Mouse (Mus musculus) kidney, embryonic 16.5 days (tissue): ENCODE results near the gene Hhipl1. TPM values are rescaled to one million over a fixed set of nuclear protein-coding genes. Genes with fewer than 3 reads are reported as not detected.

ENCODE experiments used
- ATAC-seq: fragments of 200-750 bp; cut with Nextera tagmentation; 2 replicates; pipeline ENCODE4 v1.8.0; 2017; ENCODE audit warnings: moderate TSS enrichment; ENCODE audit not compliant: low FRiP score, low TSS enrichment
- H3K27ac ChIP-seq: fragments of 300-500 bp; sonication (generic); 2 replicates; pipeline ENCODE4 v1.5.1; 2014; ENCODE audit warnings: low read length
- H3K27me3 ChIP-seq: fragments of 300-500 bp; sonication (generic); 2 replicates; pipeline ENCODE4 v1.6.1; 2014; ENCODE audit warnings: low read length, control low read depth, mixed read lengths; ENCODE audit not compliant: insufficient read depth
- H3K36me3 ChIP-seq: fragments of 300-500 bp; sonication (generic); 2 replicates; pipeline ENCODE4 v1.6.1; 2014; ENCODE audit warnings: low read length, control low read depth, mixed read lengths; ENCODE audit not compliant: insufficient read depth
- H3K4me1 ChIP-seq: fragments of 300-500 bp; sonication (generic); 2 replicates; pipeline ENCODE4 v1.6.1; 2014; ENCODE audit warnings: low read length, control low read depth, mixed read lengths; ENCODE audit not compliant: insufficient read depth
- H3K4me2 ChIP-seq: fragments of 300-500 bp; sonication (generic); replicated peaks from 2 replicates; pipeline ENCODE4 v1.6.1; 2014; ENCODE audit warnings: low read depth, low read length
- H3K4me3 ChIP-seq: fragments of 300-500 bp; sonication (generic); 2 replicates; pipeline ENCODE4 v1.5.1; 2014; ENCODE audit warnings: mild to moderate bottlenecking, low read length
- H3K9ac ChIP-seq: fragments of 300-500 bp; sonication (generic); replicated peaks from 2 replicates; pipeline ENCODE4 v1.6.1; 2014; ENCODE audit warnings: low read length
- H3K9me3 ChIP-seq: fragments of 300-500 bp; sonication (generic); 2 replicates; pipeline ENCODE4 v1.6.1; 2016; ENCODE audit warnings: low read length, control low read depth
- WGBS: fragments of 180-500 bp; shearing (Covaris S2); extraction: QIAGEN DNeasy Blood & Tissue Kit; methylation state at CpG from one replicate; pipeline ENCODE4 v1.1.7; 2014; 5-methylcytosine and 5-hydroxymethylcytosine counted together
- polyA plus RNA-seq: library from polyadenylated mRNA; unstranded; fragments of >200 nt; fragmentation: Nextera tagmentation; extraction: Ambion mirVana; gene quantifications from 2 replicates; pipeline ENCODE4 v1.2.1, GENCODE M21; 2015

Gene Hhipl1
- 0.80 and 0.81 TPM in 2 replicates for polyA plus RNA-seq

GRCm38 (mm10) chr12:108305812-108306794 lies at the start of gene Hhipl1:
TSS of gene Hhipl1 (plus strand) at chr12:108306270.
- Histone ChIP-seq H3K4me3 (peak within 1 kb of the TSS; percentile 63), H3K9ac (peak within 1 kb of the TSS; percentile 84), H3K4me1 (peaks cover 4% of the 10 kb centered on the region; the same call in 1 of the 2 replicates), H3K36me3 (no peaks in the 10 kb centered on the region), H3K27me3 (peaks cover 17% of the 10 kb centered on the region), H3K4me2 (peak within 1 kb of the TSS; percentile 95), H3K27ac (no peak within 1 kb of the TSS), H3K9me3 (no peaks in the 10 kb centered on the region)
- peak; percentile 76 for ATAC-seq
- WGBS = 3% methylated on average over 66 of the region's 67 CpGs

GRCm38 (mm10) chr12:108256734-108257133 lies 49.3 kb upstream of the Hhipl1 start:
- Histone ChIP-seq H3K9me3 (no peaks in the 10 kb centered on the region), H3K27me3 (no peaks in the 10 kb centered on the region), H3K4me1 (peaks cover 40% of the 10 kb centered on the region), H3K4me3 (no peak overlapping the region), H3K9ac (no peak overlapping the region; the same call in 1 of the 2 replicates), H3K36me3 (no peaks in the 10 kb centered on the region), H3K27ac (no peak overlapping the region), H3K4me2 (no peak overlapping the region)
- no peak; the same call in 1 of the 2 replicates for ATAC-seq
- WGBS = 60% methylated on average over 10 of the region's 10 CpGs

GRCm38 (mm10) chr12:108259322-108260049 lies 46.6 kb upstream of the Hhipl1 start:
- H3K36me3 ChIP-seq = no peaks in the 10 kb centered on the region
- ATAC-seq = no peak
- H3K4me2 ChIP-seq = no peak overlapping the region
- no peak overlapping the region for H3K4me3 ChIP-seq
- no peak overlapping the region for H3K9ac ChIP-seq
- WGBS = 84% methylated on average over 24 of the region's 24 CpGs
- no peaks in the 10 kb centered on the region for H3K9me3 ChIP-seq
- peaks cover 28% of the 10 kb centered on the region for H3K4me1 ChIP-seq
- no peak overlapping the region for H3K27ac ChIP-seq
- H3K27me3 ChIP-seq = no peaks in the 10 kb centered on the region

GRCm38 (mm10) chr12:108260950-108261349 lies 45.1 kb upstream of the Hhipl1 start:
- ATAC-seq = no peak
- 87% methylated on average over 12 of the region's 12 CpGs for WGBS
- H3K4me1 ChIP-seq = peaks cover 34% of the 10 kb centered on the region
- H3K36me3 ChIP-seq = no peaks in the 10 kb centered on the region
- no peaks in the 10 kb centered on the region for H3K27me3 ChIP-seq
- no peak overlapping the region for H3K4me2 ChIP-seq
- no peak overlapping the region for H3K9ac ChIP-seq
- H3K27ac ChIP-seq = no peak overlapping the region
- H3K4me3 ChIP-seq = no peak overlapping the region
- no peaks in the 10 kb centered on the region for H3K9me3 ChIP-seq

- H3K4me1 ChIP-seq = peaks cover 49% of the 10 kb centered on the region
- H3K27me3 ChIP-seq = no peaks in the 10 kb centered on the region
- H3K27ac ChIP-seq = no peak overlapping the region
- no peak for ATAC-seq
- H3K9ac ChIP-seq = no peak overlapping the region
- WGBS = 67% methylated on average over 7 of the region's 7 CpGs
- no peak overlapping the region for H3K4me2 ChIP-seq
- H3K9me3 ChIP-seq = no peaks in the 10 kb centered on the region
- no peak overlapping the region for H3K4me3 ChIP-seq
- no peaks in the 10 kb centered on the region for H3K36me3 ChIP-seq
These were observed 41.2 kb upstream of the Hhipl1 start for GRCm38 (mm10) chr12:108264918-108265317.

DNA sequence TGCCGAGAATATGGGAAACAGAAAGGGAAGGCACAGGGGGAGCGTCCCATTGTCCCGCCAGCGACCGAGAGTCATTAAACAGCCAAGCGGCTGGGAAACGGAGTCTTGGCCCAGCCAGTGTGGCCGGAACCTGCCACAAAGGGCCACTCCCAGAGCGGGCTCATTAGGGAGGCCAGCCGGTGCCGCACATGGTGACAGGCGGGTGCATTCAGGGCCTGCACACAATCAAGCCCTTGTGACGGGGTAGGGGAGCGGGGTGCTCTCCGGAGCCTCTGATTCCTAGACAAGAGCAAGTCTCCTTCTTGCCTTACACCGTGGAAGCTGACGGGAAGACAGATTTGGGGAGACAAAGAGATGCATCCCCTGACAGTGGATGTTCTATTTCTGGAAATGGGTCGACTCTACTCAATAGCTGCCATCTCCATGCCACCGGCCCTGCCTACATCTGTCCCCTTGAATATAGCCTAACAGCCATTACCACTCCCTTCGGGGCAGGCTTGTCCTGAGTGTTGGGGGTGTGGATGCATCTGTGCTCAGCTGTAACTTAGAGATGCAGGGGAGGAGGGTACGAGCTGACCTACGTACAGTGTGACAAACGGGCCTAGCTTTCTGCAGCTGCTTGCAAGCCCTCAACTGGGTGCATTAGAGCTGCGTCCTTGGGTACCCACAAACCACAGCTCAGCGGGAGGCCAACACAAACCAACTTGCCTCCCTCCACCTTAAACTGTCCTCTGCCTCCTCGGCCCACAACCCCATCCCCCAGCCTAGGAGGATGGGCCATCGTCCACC lies 40.0 kb upstream of the Hhipl1 start:
- no peak overlapping the region for H3K4me3 ChIP-seq
- ATAC-seq = peak; percentile 29; the same call in 1 of the 2 replicates
- peak overlapping the region; percentile 41 for H3K9ac ChIP-seq
- H3K27ac ChIP-seq = peak overlapping the region; percentile 61; the same call in 1 of the 2 replicates
- H3K9me3 ChIP-seq = no peaks in the 10 kb centered on the region
- no peaks in the 10 kb centered on the region for H3K36me3 ChIP-seq
- H3K4me2 ChIP-seq = peak overlapping the region; percentile 24; the same call in 1 of the 2 replicates
- H3K27me3 ChIP-seq = no peaks in the 10 kb centered on the region
- H3K4me1 ChIP-seq = peaks cover 57% of the 10 kb centered on the region
- WGBS = 20% methylated on average over 27 of the region's 27 CpGs

DNA sequence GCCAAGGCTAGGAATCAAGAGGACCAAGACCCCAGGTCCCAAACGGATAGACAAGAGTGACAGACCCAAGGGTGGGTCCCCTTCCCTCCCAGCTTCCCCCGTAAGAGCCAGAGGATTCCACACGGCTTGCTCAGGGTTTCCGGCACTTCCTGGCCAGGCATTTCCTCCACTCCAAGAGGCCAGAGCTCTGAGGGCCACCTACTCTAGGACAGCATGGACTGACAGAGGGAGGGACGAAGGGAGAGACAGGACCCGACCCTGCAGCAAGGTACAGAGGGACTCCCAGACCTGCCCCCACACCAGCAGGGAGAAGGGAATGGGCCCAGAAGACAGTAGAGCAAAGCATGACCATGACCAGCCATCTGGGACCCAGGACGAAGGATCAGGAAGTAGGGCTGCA lies 38.4 kb upstream of the Hhipl1 start:
- Histone ChIP-seq H3K9me3 (no peaks in the 10 kb centered on the region), H3K4me1 (peaks cover 73% of the 10 kb centered on the region), H3K4me2 (no peak overlapping the region), H3K9ac (no peak overlapping the region), H3K36me3 (no peaks in the 10 kb centered on the region), H3K27ac (peak overlapping the region; percentile 37; the same call in 1 of the 2 replicates), H3K4me3 (no peak overlapping the region), H3K27me3 (no peaks in the 10 kb centered on the region)
- no peak for ATAC-seq
- 66% methylated on average over 7 of the region's 7 CpGs for WGBS

GRCm38 (mm10) chr12:108268970-108269369 lies 37.1 kb upstream of the Hhipl1 start:
- no peak for ATAC-seq

GRCm38 (mm10) chr12:108269699-108270098 lies 36.4 kb upstream of the Hhipl1 start:
- no peaks in the 10 kb centered on the region for H3K36me3 ChIP-seq
- H3K27me3 ChIP-seq = no peaks in the 10 kb centered on the region
- H3K4me1 ChIP-seq = peaks cover 80% of the 10 kb centered on the region
- no peak overlapping the region for H3K4me2 ChIP-seq
- no peak overlapping the region for H3K27ac ChIP-seq
- WGBS = 68% methylated on average over 5 of the region's 5 CpGs
- no peak overlapping the region for H3K9ac ChIP-seq
- no peaks in the 10 kb centered on the region for H3K9me3 ChIP-seq
- no peak overlapping the region for H3K4me3 ChIP-seq
- no peak for ATAC-seq

More at GRCm38 (mm10) chr12:108268970-108269369, 37.1 kb upstream of the Hhipl1 start:
- Histone ChIP-seq H3K27me3 (no peaks in the 10 kb centered on the region), H3K4me1 (peaks cover 79% of the 10 kb centered on the region), H3K9ac (no peak overlapping the region), H3K9me3 (no peaks in the 10 kb centered on the region), H3K27ac (no peak overlapping the region), H3K4me3 (no peak overlapping the region), H3K36me3 (no peaks in the 10 kb centered on the region), H3K4me2 (no peak overlapping the region)
- WGBS = 76% methylated on average over 10 of the region's 10 CpGs
